Mouse (Mus musculus) lung, postnatal 0 days (tissue): ENCODE results near the gene Gnptab.

Experiments
- CTCF ChIP-seq: IDR thresholded peaks from 2 replicates; pipeline ENCODE4 v1.5.1; 2016; ENCODE audit warnings: antibody characterized with exemption, mild to moderate bottlenecking
- EP300 ChIP-seq: IDR thresholded peaks from 2 replicates; pipeline ENCODE4 v1.6.1; 2016; ENCODE audit warnings: antibody characterized with exemption, mild to moderate bottlenecking, control low read depth

DNA sequence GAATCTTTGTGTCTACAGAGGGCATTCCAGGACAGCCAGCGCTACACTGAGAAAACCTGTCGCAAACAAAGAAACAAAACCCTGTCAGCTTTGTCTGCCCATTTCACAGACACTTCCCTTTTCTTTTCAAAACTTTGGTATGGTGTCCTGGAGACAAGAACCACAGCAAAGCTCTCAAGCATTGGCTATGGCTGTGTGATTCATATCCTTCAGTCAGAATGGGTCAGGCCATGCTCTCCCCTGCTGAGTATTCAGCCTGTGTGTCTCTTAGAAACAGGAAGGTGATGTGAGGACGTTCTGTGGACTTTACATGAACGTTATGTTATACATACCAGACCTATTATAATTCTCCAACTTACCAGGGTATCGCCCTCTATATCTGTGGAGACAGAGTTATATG lies 38.8 kb downstream of the Gnptab start:
- TF ChIP-seq CTCF (no peak), EP300 (no peak)
